In the genomic region with DNA sequence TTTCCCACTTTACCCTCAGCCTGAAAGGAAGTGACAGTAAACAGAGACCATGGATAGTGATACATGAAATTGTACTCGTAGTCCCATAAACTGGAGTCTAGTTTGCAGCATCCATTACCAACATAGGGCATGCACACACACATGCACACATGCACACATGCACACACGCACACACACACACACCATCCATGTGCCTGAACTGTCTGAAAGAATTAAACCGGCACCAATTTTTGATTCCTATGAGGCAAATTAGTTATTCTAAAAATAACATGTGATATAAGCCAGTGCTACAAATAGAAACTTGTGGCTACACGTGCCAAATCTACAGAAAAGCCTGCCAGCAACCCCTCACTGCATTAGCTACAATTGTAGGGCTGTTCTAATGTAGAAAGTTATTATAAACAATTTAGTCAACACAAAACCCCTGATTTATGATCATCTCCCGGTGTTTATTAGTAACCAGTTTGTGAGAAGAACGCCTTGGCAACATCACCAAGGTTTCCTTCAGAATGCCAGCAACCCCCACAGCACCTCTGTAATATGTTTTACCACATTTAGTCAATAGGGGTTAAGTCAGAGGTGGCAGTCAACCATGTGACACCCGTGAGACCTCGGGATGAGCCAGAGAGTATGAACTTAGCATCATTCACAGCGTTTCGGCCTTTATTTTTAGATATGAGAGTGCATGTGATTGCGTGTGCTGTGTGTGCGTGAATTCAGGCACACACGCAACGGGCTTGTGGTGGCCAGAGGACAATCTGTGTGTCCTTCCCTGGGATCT, we compare ENCODE assay signal across 17 mouse cellular contexts. TPM values are rescaled to one million over a fixed set of nuclear protein-coding genes. Genes with fewer than 3 reads are reported as not detected.
DNase-seq lines count a peak whose midpoint lies in the region; ATAC-seq and TF ChIP-seq lines count a peak whose summit lies in the region.
"Had no signal": no experiment of that assay in that cellular context is flagged by ENCODE, and none has a peak within 500 bp of the region (broad histone marks: within the 10 kb centered on the region; RNA-seq: fewer than 3 reads in every experiment).

No protein-coding gene starts in this region.

- no peaks in the 10 kb centered on the region for H3K9me3 ChIP-seq in forebrain, embryonic 16.5 days (ENCODE audit: control insufficient read depth, low read length)
- no peaks in the 10 kb centered on the region for H3K9me3 ChIP-seq in forebrain, embryonic 13.5 days (replicated peaks)
- no peaks in the 10 kb centered on the region for H3K9me3 ChIP-seq in lung, embryonic 14.5 days (ENCODE audit: low read depth, low read length)
- H3K9me3 ChIP-seq in heart, embryonic 15.5 days (replicated peaks), result no peaks in the 10 kb centered on the region
- H3K9me3 ChIP-seq in stomach, embryonic 14.5 days (ENCODE audit: control insufficient read depth, low read depth, low read length), result no peaks in the 10 kb centered on the region
- no peaks in the 10 kb centered on the region for H3K9me3 ChIP-seq in midbrain, embryonic 16.5 days (replicated peaks; ENCODE audit: control insufficient read depth, low read length, poor library complexity, severe bottlenecking)
- H3K9me3 ChIP-seq: embryonic facial prominence, embryonic 15.5 days; hindbrain, embryonic 15.5 days; limb, embryonic 10.5 days had no signal

- no peaks in the 10 kb centered on the region for H3K36me3 ChIP-seq in forebrain, embryonic 16.5 days (ENCODE audit: control insufficient read depth, insufficient read depth)
- H3K36me3 ChIP-seq in forebrain, embryonic 13.5 days (ENCODE audit: poor library complexity, severe bottlenecking), result peaks cover 26% of the 10 kb centered on the region
- peaks cover 22% of the 10 kb centered on the region for H3K36me3 ChIP-seq in lung, embryonic 14.5 days (ENCODE audit: insufficient read depth)
- peaks cover 8% of the 10 kb centered on the region; the same call in 1 of the 2 replicates for H3K36me3 ChIP-seq in heart, embryonic 15.5 days
- H3K36me3 ChIP-seq in stomach, embryonic 14.5 days (ENCODE audit: control insufficient read depth, insufficient read depth, low read length), result peaks cover 13% of the 10 kb centered on the region
- 0 out of 2 replicates have a peak, but pooled peaks cover 3% of the 10 kb centered on the region for H3K36me3 ChIP-seq in midbrain, embryonic 16.5 days (ENCODE audit: control insufficient read depth, insufficient read depth, low read length)

- H3K4me2 ChIP-seq in forebrain, embryonic 16.5 days (ENCODE audit: low read length), result no peak overlapping the region
- no peak overlapping the region for H3K4me2 ChIP-seq in forebrain, embryonic 13.5 days
- no peak overlapping the region for H3K4me2 ChIP-seq in lung, embryonic 14.5 days
- H3K4me2 ChIP-seq in heart, embryonic 15.5 days, result peak overlapping the region; percentile 14; the same call in 1 of the 2 replicates
- H3K4me2 ChIP-seq in stomach, embryonic 14.5 days (replicated peaks; ENCODE audit: low read depth, low read length), result no peak overlapping the region
- no peak overlapping the region for H3K4me2 ChIP-seq in midbrain, embryonic 16.5 days (ENCODE audit: low read length)
- H3K4me2 ChIP-seq: embryonic facial prominence, embryonic 15.5 days; hindbrain, embryonic 15.5 days had no signal

- no peaks in the 10 kb centered on the region for H3K4me1 ChIP-seq in forebrain, embryonic 16.5 days (replicated peaks; ENCODE audit: control insufficient read depth, insufficient read depth, low read length)
- H3K4me1 ChIP-seq in forebrain, embryonic 13.5 days, result no peaks in the 10 kb centered on the region
- H3K4me1 ChIP-seq in lung, embryonic 14.5 days (ENCODE audit: insufficient read depth), result no peaks in the 10 kb centered on the region
- H3K4me1 ChIP-seq in heart, embryonic 15.5 days (replicated peaks), result peaks cover 13% of the 10 kb centered on the region
- 0 out of 2 replicates have a peak, but pooled peaks cover 4% of the 10 kb centered on the region for H3K4me1 ChIP-seq in stomach, embryonic 14.5 days (ENCODE audit: control insufficient read depth, insufficient read depth, low read length)
- no peaks in the 10 kb centered on the region for H3K4me1 ChIP-seq in midbrain, embryonic 16.5 days (ENCODE audit: control insufficient read depth, insufficient read depth, low read length)
- H3K4me1 ChIP-seq: hindbrain, embryonic 15.5 days; limb, embryonic 10.5 days had no signal

- no peak for TF ChIP-seq CTCF in lung, embryonic 14.5 days (IDR thresholded peaks at IDR 0.05; ENCODE audit: low read depth)

- peak; percentile 84 for DNase-seq in lung, embryonic 14.5 days
- no peak for DNase-seq in lung, postnatal 25 days (ENCODE audit: low spot score)
- DNase-seq: adrenal gland, postnatal 25 days; cerebellum, adult 9-10 months; right cerebral cortex, postnatal 4 days; thymus, postnatal 14 days had no signal

- WGBS in forebrain, embryonic 16.5 days, result 88% methylated on average over 14 of the region's 14 CpGs
- 93% methylated on average over 14 of the region's 14 CpGs for WGBS in forebrain, embryonic 13.5 days
- 68% methylated on average over 14 of the region's 14 CpGs for WGBS in lung, embryonic 14.5 days
- WGBS in heart, embryonic 15.5 days, result 65% methylated on average over 14 of the region's 14 CpGs
- 70% methylated on average over 14 of the region's 14 CpGs for WGBS in stomach, embryonic 14.5 days
- WGBS in midbrain, embryonic 16.5 days, result 92% methylated on average over 14 of the region's 14 CpGs

- no peak overlapping the region for H3K27ac ChIP-seq in forebrain, embryonic 16.5 days (ENCODE audit: low read length)
- H3K27ac ChIP-seq in forebrain, embryonic 13.5 days, result no peak overlapping the region
- H3K27ac ChIP-seq in lung, embryonic 14.5 days (ENCODE audit: low read depth), result peak overlapping the region; percentile 65
- H3K27ac ChIP-seq in heart, embryonic 15.5 days, result peak overlapping the region; percentile 78
- H3K27ac ChIP-seq in stomach, embryonic 14.5 days (ENCODE audit: low read length), result peak overlapping the region; percentile 52; the same call in 1 of the 2 replicates
- no peak overlapping the region for H3K27ac ChIP-seq in midbrain, embryonic 16.5 days (ENCODE audit: low read length)
- H3K27ac ChIP-seq: embryonic facial prominence, embryonic 15.5 days; hindbrain, embryonic 15.5 days; limb, embryonic 10.5 days; liver, embryonic 14.5 days had no signal

- ATAC-seq in forebrain, embryonic 16.5 days, result peak; percentile 28; the same call in 1 of the 2 replicates
- no peak for ATAC-seq in forebrain, embryonic 13.5 days
- peak; percentile 56; the same call in 1 of the 2 replicates for ATAC-seq in lung, embryonic 14.5 days (ENCODE audit: insufficient read depth)
- ATAC-seq in heart, embryonic 15.5 days (replicated peaks; ENCODE audit: insufficient number of reproducible peaks, insufficient read depth, low FRiP score, low read depth), result no peak
- ATAC-seq in stomach, embryonic 14.5 days (ENCODE audit: insufficient number of reproducible peaks, insufficient read depth, low FRiP score, low read depth), result no peak
- no peak for ATAC-seq in erythroid progenitor cell, adult 5-6 weeks (replicated peaks; ENCODE audit: low FRiP score, poor library complexity, severe bottlenecking)
- ATAC-seq in midbrain, embryonic 16.5 days, result no peak

- H3K9ac ChIP-seq in forebrain, embryonic 16.5 days (replicated peaks; ENCODE audit: low read depth, low read length), result no peak overlapping the region
- H3K9ac ChIP-seq in forebrain, embryonic 13.5 days, result no peak overlapping the region
- H3K9ac ChIP-seq in lung, embryonic 14.5 days, result no peak overlapping the region
- no peak overlapping the region for H3K9ac ChIP-seq in heart, embryonic 15.5 days
- H3K9ac ChIP-seq in stomach, embryonic 14.5 days (replicated peaks; ENCODE audit: low read depth, low read length), result no peak overlapping the region
- no peak overlapping the region for H3K9ac ChIP-seq in midbrain, embryonic 16.5 days (ENCODE audit: low read depth, low read length)
- H3K9ac ChIP-seq: embryonic facial prominence, embryonic 15.5 days; hindbrain, embryonic 15.5 days; liver, embryonic 14.5 days had no signal

- H3K27me3 ChIP-seq in forebrain, embryonic 16.5 days (replicated peaks; ENCODE audit: control insufficient read depth, insufficient read depth, low read length), result no peaks in the 10 kb centered on the region
- H3K27me3 ChIP-seq in forebrain, embryonic 13.5 days, result no peaks in the 10 kb centered on the region
- no peaks in the 10 kb centered on the region for H3K27me3 ChIP-seq in lung, embryonic 14.5 days (ENCODE audit: insufficient read depth, low read length)
- no peaks in the 10 kb centered on the region for H3K27me3 ChIP-seq in heart, embryonic 15.5 days
- no peaks in the 10 kb centered on the region for H3K27me3 ChIP-seq in stomach, embryonic 14.5 days (ENCODE audit: control insufficient read depth, insufficient read depth, low read length)
- H3K27me3 ChIP-seq in midbrain, embryonic 16.5 days (ENCODE audit: control insufficient read depth, insufficient read depth, low read depth, low read length), result no peaks in the 10 kb centered on the region
- H3K27me3 ChIP-seq: CH12.LX; embryonic facial prominence, embryonic 15.5 days; hindbrain, embryonic 15.5 days had no signal

- H3K4me3 ChIP-seq in forebrain, embryonic 16.5 days (replicated peaks; ENCODE audit: low read length), result no peak overlapping the region
- no peak overlapping the region for H3K4me3 ChIP-seq in forebrain, embryonic 13.5 days
- H3K4me3 ChIP-seq in lung, embryonic 14.5 days (ENCODE audit: low read depth, low read length), result no peak overlapping the region
- H3K4me3 ChIP-seq in heart, embryonic 15.5 days, result no peak overlapping the region
- H3K4me3 ChIP-seq in stomach, embryonic 14.5 days (ENCODE audit: low read depth, low read length), result no peak overlapping the region
- no peak overlapping the region for H3K4me3 ChIP-seq in midbrain, embryonic 16.5 days (ENCODE audit: low read depth, low read length)
- H3K4me3 ChIP-seq: embryonic facial prominence, embryonic 15.5 days; hindbrain, embryonic 15.5 days; limb, embryonic 10.5 days had no signal

RNA-seq across cellular contexts. Expression of a gene that starts 14.5 kb away (rescaled TPM):
- polyA plus RNA-seq in forebrain, embryonic 16.5 days (2015; fragmentation: Nextera tagmentation; extraction: Ambion mirVana), result 13.7 and 15.6 TPM in 2 replicates
- 13.9 and 14.3 TPM in 2 replicates for polyA plus RNA-seq in forebrain, embryonic 13.5 days (2015; fragmentation: Nextera tagmentation; extraction: Ambion mirVana)
- 17.7 and 20.2 TPM in 2 replicates for polyA plus RNA-seq in lung, embryonic 14.5 days (2014; fragmentation: Nextera tagmentation; extraction: Ambion mirVana)
- polyA plus RNA-seq in heart, embryonic 15.5 days (2015; fragmentation: Nextera tagmentation; extraction: Ambion mirVana), result 13.9 and 14.3 TPM in 2 replicates
- polyA plus RNA-seq in stomach, embryonic 14.5 days (2014; fragmentation: Nextera tagmentation; extraction: Ambion mirVana), result 21.8 and 26.4 TPM in 2 replicates
- 32.7 and 71.7 TPM in 2 replicates for total RNA-seq in erythroid progenitor cell, adult 5-6 weeks (2015; ENCODE audit: low replicate concordance)
- total RNA-seq in erythroid progenitor cell, adult 5-6 weeks (2017; ENCODE audit: low replicate concordance), result 20.9 and 50.8 TPM in 2 replicates
- polyA plus RNA-seq in midbrain, embryonic 16.5 days (2015; fragmentation: Nextera tagmentation; extraction: Ambion mirVana), result 10.9 and 11.0 TPM in 2 replicates

RNA-seq across cellular contexts. Expression of a gene that starts 14.6 kb away (rescaled TPM):
- polyA plus RNA-seq in forebrain, embryonic 16.5 days (2015; fragmentation: Nextera tagmentation; extraction: Ambion mirVana), result 10.6 and 12.4 TPM in 2 replicates
- 12.9 and 13.4 TPM in 2 replicates for polyA plus RNA-seq in forebrain, embryonic 13.5 days (2015; fragmentation: Nextera tagmentation; extraction: Ambion mirVana)
- polyA plus RNA-seq in lung, embryonic 14.5 days (2014; fragmentation: Nextera tagmentation; extraction: Ambion mirVana), result 21.1 and 21.4 TPM in 2 replicates
- polyA plus RNA-seq in heart, embryonic 15.5 days (2015; fragmentation: Nextera tagmentation; extraction: Ambion mirVana), result 14.4 and 14.9 TPM in 2 replicates
- 20.4 and 20.9 TPM in 2 replicates for polyA plus RNA-seq in stomach, embryonic 14.5 days (2014; fragmentation: Nextera tagmentation; extraction: Ambion mirVana)
- total RNA-seq in erythroid progenitor cell, adult 5-6 weeks (2015; ENCODE audit: low replicate concordance), result 12.2 and 14.1 TPM in 2 replicates
- total RNA-seq in erythroid progenitor cell, adult 5-6 weeks (2017; ENCODE audit: low replicate concordance), result 17.7 and 26.8 TPM in 2 replicates
- 7.8 and 7.9 TPM in 2 replicates for polyA plus RNA-seq in midbrain, embryonic 16.5 days (2015; fragmentation: Nextera tagmentation; extraction: Ambion mirVana)

Comparison
In these comparisons a context has a peak if more than half of its experiments do, and no peak if none do; other contexts are left out.
1. ATAC-seq: peak in forebrain, embryonic 16.5 days (single experiment) and lung, embryonic 14.5 days (single experiment); none in forebrain, embryonic 13.5 days (single experiment), heart, embryonic 15.5 days (single experiment), stomach, embryonic 14.5 days (single experiment), erythroid progenitor cell, adult 5-6 weeks (single experiment) and midbrain, embryonic 16.5 days (single experiment).
2. H3K27ac ChIP-seq: peak in lung, embryonic 14.5 days (single experiment), heart, embryonic 15.5 days (single experiment) and stomach, embryonic 14.5 days (single experiment); none in forebrain, embryonic 16.5 days (single experiment), forebrain, embryonic 13.5 days (single experiment) and midbrain, embryonic 16.5 days (single experiment).